Mouse (Mus musculus) left cerebral cortex, adult 18-20 months (tissue): ENCODE data around the gene Kcne1. TPM values are rescaled to one million over a fixed set of nuclear protein-coding genes. Genes with fewer than 3 reads are reported as not detected.

Experiments
- DNase-seq, 2 experiments: peaks; one replicate each; pipeline ENCODE4 v3.0.0; 2021 to 2022; ENCODE audit warnings: low spot score in 2 of 2, mixed read lengths in 1 of 2
- total RNA-seq, 2 experiments: library from RNA; stranded (reverse); gene quantifications; 2 replicates each; pipeline ENCODE4 v1.2.3; 2021

Gene Kcne1
- total RNA-seq, 2 experiments from 2014 or later: not detected

GRCm38 (mm10) chr16:92357566-92357965 lies 1.7 kb downstream of the Kcne1 start:
- DNase-seq: no peak

GRCm38 (mm10) chr16:92357023-92357422 lies 2.2 kb downstream of the Kcne1 start:
- no peak for DNase-seq

- DNase-seq: no peak
Measured at GRCm38 (mm10) chr16:92355982-92356381, 3.3 kb downstream of the Kcne1 start.

- DNase-seq: no peak
Measured at GRCm38 (mm10) chr16:92355366-92355765, 3.9 kb downstream of the Kcne1 start.

GRCm38 (mm10) chr16:92353897-92354296 lies 5.4 kb downstream of the Kcne1 start:
- DNase-seq: no peak

GRCm38 (mm10) chr16:92353295-92353694 lies 6.0 kb downstream of the Kcne1 start:
- DNase-seq: no peak

GRCm38 (mm10) chr16:92348941-92349340 lies 10.3 kb downstream of the Kcne1 start:
- no peak for DNase-seq

- no peak for DNase-seq
Measured at GRCm38 (mm10) chr16:92346297-92346916, 12.9 kb downstream of the Kcne1 start.

- no peak for DNase-seq
Measured at GRCm38 (mm10) chr16:92345177-92345576, 14.1 kb downstream of the Kcne1 start.

GRCm38 (mm10) chr16:92340612-92341511 lies 18.4 kb downstream of the Kcne1 start:
- peak; percentile 75 to 79 for DNase-seq

GRCm38 (mm10) chr16:92336280-92336679 lies 23.0 kb downstream of the Kcne1 start:
- peak; percentile 74 to 79 for DNase-seq

- no peak for DNase-seq
Measured at GRCm38 (mm10) chr16:92334600-92334999, 24.7 kb downstream of the Kcne1 start.

GRCm38 (mm10) chr16:92330966-92331365 lies 28.3 kb downstream of the Kcne1 start:
- no peak for DNase-seq

GRCm38 (mm10) chr16:92327911-92328310 lies 31.4 kb downstream of the Kcne1 start:
- no peak for DNase-seq

GRCm38 (mm10) chr16:92325062-92325406 lies 34.2 kb downstream of the Kcne1 start:
- no peak for DNase-seq

GRCm38 (mm10) chr16:92324309-92325061 lies 34.8 kb downstream of the Kcne1 start:
- DNase-seq: no peak

- no peak for DNase-seq
Measured at GRCm38 (mm10) chr16:92321341-92321740, 37.9 kb downstream of the Kcne1 start, which contains the start of gene Fam243. Fam243 (minus strand) TSS chr16:92321441.

GRCm38 (mm10) chr16:92320361-92320760 lies 38.9 kb downstream of the Kcne1 start:
- no peak for DNase-seq

- DNase-seq: peak; percentile 54 to 70
Measured at GRCm38 (mm10) chr16:92319353-92320109, 39.7 kb downstream of the Kcne1 start.

- no peak for DNase-seq
Measured at GRCm38 (mm10) chr16:92316049-92316738, 43.1 kb downstream of the Kcne1 start.
